Mouse (Mus musculus): ENCODE results near the gene Gm20479. TPM values are rescaled to one million over a fixed set of nuclear protein-coding genes. Genes with fewer than 3 reads are reported as not detected.

Gene Gm20479
- polyA plus RNA-seq, 1 experiment from 2014 or later = not detected

GRCm38 (mm10) chr7:27306161-27307160, 50.8 kb downstream of the Gm20479 start:
- H3K4me1 ChIP-seq (ENCODE audit: control insufficient read depth, insufficient read depth, low read length) = peaks cover 8% of the 10 kb centered on the region
- no peaks in the 10 kb centered on the region for H3K9me3 ChIP-seq (ENCODE audit: control insufficient read depth, low read length)
- DNase-seq (ENCODE audit: low spot score, missing footprints) (peak; percentile 90), ATAC-seq (ENCODE audit: low FRiP score) (no peak)
- peaks cover 13% of the 10 kb centered on the region for H3K27me3 ChIP-seq (ENCODE audit: control insufficient read depth, insufficient read depth, low read length)
- no peak overlapping the region for H3K4me3 ChIP-seq (ENCODE audit: low read depth, low read length)
- H3K36me3 ChIP-seq (ENCODE audit: control insufficient read depth, insufficient read depth, low read length) = no peaks in the 10 kb centered on the region
- H3K9ac ChIP-seq (ENCODE audit: low read length) = no peak overlapping the region
- WGBS = 74% methylated on average over 24 of the region's 24 CpGs
- H3K27ac ChIP-seq (ENCODE audit: low read depth, low read length) = no peak overlapping the region
- H3K4me2 ChIP-seq = no peak overlapping the region

GRCm38 (mm10) chr7:27305091-27305730, 52.0 kb downstream of the Gm20479 start:
- DNase-seq (ENCODE audit: low spot score, missing footprints) = no peak
- 87% methylated on average over 17 of the region's 17 CpGs for WGBS

More at GRCm38 (mm10) chr7:27305091-27305730, 52.0 kb downstream of the Gm20479 start:
- Histone ChIP-seq H3K9ac (ENCODE audit: low read length) (no peak overlapping the region), H3K4me2 (no peak overlapping the region), H3K27ac (ENCODE audit: low read depth, low read length) (no peak overlapping the region), H3K4me1 (ENCODE audit: control insufficient read depth, insufficient read depth, low read length) (peaks cover 4% of the 10 kb centered on the region), H3K9me3 (ENCODE audit: control insufficient read depth, low read length) (no peaks in the 10 kb centered on the region), H3K27me3 (ENCODE audit: control insufficient read depth, insufficient read depth, low read length) (peaks cover 10% of the 10 kb centered on the region), H3K36me3 (ENCODE audit: control insufficient read depth, insufficient read depth, low read length) (no peaks in the 10 kb centered on the region), H3K4me3 (ENCODE audit: low read depth, low read length) (no peak overlapping the region)
- ATAC-seq (ENCODE audit: low FRiP score) = no peak

Other genes starting within 250 kb of the Gm20479 start
- not detected in 2 replicates for gene Cyp2f2, start 237.5 kb downstream of the Gm20479 start, polyA plus RNA-seq (2014; fragmentation: Nextera tagmentation; extraction: Ambion mirVana)
- gene Cyp2t4, start 203.7 kb downstream of the Gm20479 start, polyA plus RNA-seq (2014; fragmentation: Nextera tagmentation; extraction: Ambion mirVana) = 0.11 and 0.19 TPM in 2 replicates
- 36.4 and 43.5 TPM in 2 replicates for gene Egln2, start 190.6 kb downstream of the Gm20479 start, polyA plus RNA-seq (2014; fragmentation: Nextera tagmentation; extraction: Ambion mirVana)
- 57.4 and 59.1 TPM in 2 replicates for gene Rab4b, start 178.5 kb downstream of the Gm20479 start, polyA plus RNA-seq (2014; fragmentation: Nextera tagmentation; extraction: Ambion mirVana)
- not detected in 2 replicates for gene Gm21983, start 176.3 kb downstream of the Gm20479 start, polyA plus RNA-seq (2014; fragmentation: Nextera tagmentation; extraction: Ambion mirVana)
- 0.93 and 1.4 TPM in 2 replicates for gene Mia, start 176.3 kb downstream of the Gm20479 start, polyA plus RNA-seq (2014; fragmentation: Nextera tagmentation; extraction: Ambion mirVana)
- 4.0 and 4.1 TPM in 2 replicates for gene BC024978, start 161.6 kb downstream of the Gm20479 start, polyA plus RNA-seq (2014; fragmentation: Nextera tagmentation; extraction: Ambion mirVana)
- 339 and 364 TPM in 2 replicates for gene Snrpa, start 161.1 kb downstream of the Gm20479 start, polyA plus RNA-seq (2014; fragmentation: Nextera tagmentation; extraction: Ambion mirVana)
- gene Itpkc, start 128.8 kb downstream of the Gm20479 start, polyA plus RNA-seq (2014; fragmentation: Nextera tagmentation; extraction: Ambion mirVana) = 5.0 and 6.6 TPM in 2 replicates
- gene Coq8b, start 124.4 kb downstream of the Gm20479 start, polyA plus RNA-seq (2014; fragmentation: Nextera tagmentation; extraction: Ambion mirVana) = 16.1 and 16.6 TPM in 2 replicates
- 16.9 and 17.7 TPM in 2 replicates for gene Numbl, start 99.0 kb downstream of the Gm20479 start, polyA plus RNA-seq (2014; fragmentation: Nextera tagmentation; extraction: Ambion mirVana)
- gene Ltbp4, start 19.7 kb downstream of the Gm20479 start, polyA plus RNA-seq (2014; fragmentation: Nextera tagmentation; extraction: Ambion mirVana) = 2.9 and 5.8 TPM in 2 replicates
- 45.9 and 50.7 TPM in 2 replicates for gene Shkbp1, start 1.4 kb downstream of the Gm20479 start, polyA plus RNA-seq (2014; fragmentation: Nextera tagmentation; extraction: Ambion mirVana)
- 0.08 and 0.31 TPM in 2 replicates for gene Sptbn4, start 90.3 kb upstream of the Gm20479 start, polyA plus RNA-seq (2014; fragmentation: Nextera tagmentation; extraction: Ambion mirVana)
- gene Blvrb, start 90.6 kb upstream of the Gm20479 start, polyA plus RNA-seq (2014; fragmentation: Nextera tagmentation; extraction: Ambion mirVana) = 33.1 and 39.5 TPM in 2 replicates
- 20.3 and 22.0 TPM in 2 replicates for gene Sertad3, start 116.3 kb upstream of the Gm20479 start, polyA plus RNA-seq (2014; fragmentation: Nextera tagmentation; extraction: Ambion mirVana)
- 13.4 and 15.5 TPM in 2 replicates for gene Sertad1, start 129.5 kb upstream of the Gm20479 start, polyA plus RNA-seq (2014; fragmentation: Nextera tagmentation; extraction: Ambion mirVana)
- gene Prx, start 141.9 kb upstream of the Gm20479 start, polyA plus RNA-seq (2014; fragmentation: Nextera tagmentation; extraction: Ambion mirVana) = 0.77 and 0.85 TPM in 2 replicates
- gene Hipk4, start 165.8 kb upstream of the Gm20479 start, polyA plus RNA-seq (2014; fragmentation: Nextera tagmentation; extraction: Ambion mirVana) = 0.18 and 0.21 TPM in 2 replicates
- gene Pld3, start 195.8 kb upstream of the Gm20479 start, polyA plus RNA-seq (2014; fragmentation: Nextera tagmentation; extraction: Ambion mirVana) = 62.5 and 63.5 TPM in 2 replicates
- gene 2310022A10Rik, start 195.8 kb upstream of the Gm20479 start, polyA plus RNA-seq (2014; fragmentation: Nextera tagmentation; extraction: Ambion mirVana) = 24.6 and 26.5 TPM in 2 replicates
- gene Akt2, start 234.1 kb upstream of the Gm20479 start, polyA plus RNA-seq (2014; fragmentation: Nextera tagmentation; extraction: Ambion mirVana) = 62.6 and 69.0 TPM in 2 replicates